Mouse (Mus musculus) ES-E14 (cell line): Measurements from ENCODE around the gene Prss34. TPM values are rescaled to one million over a fixed set of nuclear protein-coding genes. Genes with fewer than 3 reads are reported as not detected.

Experiments
- DNase-seq: peaks from one replicate; pipeline ENCODE4 v3.0.0-alpha.2; 2013; ENCODE audit warnings: low read depth, low spot score
- H3K27ac ChIP-seq: 2 replicates; pipeline ENCODE4 v1.5.1; 2012; ENCODE audit warnings: low read depth, mild to moderate bottlenecking, low read length, moderate library complexity, mixed read lengths; ENCODE audit not compliant: poor library complexity, insufficient read depth, severe bottlenecking
- H3K36me3 ChIP-seq: 2 replicates; pipeline ENCODE4 v1.6.1; 2012; ENCODE audit warnings: mild to moderate bottlenecking, low read length, moderate library complexity, mixed read lengths; ENCODE audit not compliant: control insufficient read depth, poor library complexity, insufficient read depth, severe bottlenecking
- H3K4me1 ChIP-seq, 2 experiments: fragments of 150-350 bp in 1 of 2; sonication (generic) in 1 of 2; 2 replicates each; pipeline ENCODE4 v1.6.1; 2012; ENCODE audit warnings: low read length in 2 of 2, mild to moderate bottlenecking in 1 of 2, mixed read lengths in 1 of 2; ENCODE audit not compliant: control insufficient read depth in 2 of 2, insufficient read depth in 2 of 2, poor library complexity in 1 of 2
- H3K4me3 ChIP-seq, 2 experiments: fragments of 150-350 bp in 1 of 2; sonication (generic) in 1 of 2; 2 replicates each; pipeline ENCODE4 v1.5.1; 2012; ENCODE audit warnings: low read length in 2 of 2, low read depth in 1 of 2, mild to moderate bottlenecking in 1 of 2, mixed read lengths in 1 of 2; ENCODE audit not compliant: insufficient read depth in 1 of 2, poor library complexity in 1 of 2, severe bottlenecking in 1 of 2
- H3K9ac ChIP-seq: 2 replicates; pipeline ENCODE4 v1.6.1; 2012; ENCODE audit warnings: low read depth, mild to moderate bottlenecking, low read length, mixed read lengths; ENCODE audit not compliant: poor library complexity, insufficient read depth, severe bottlenecking
- H3K9me3 ChIP-seq: fragments of 150-350 bp; sonication (generic); 2 replicates; pipeline ENCODE4 v1.6.1; 2012; ENCODE audit warnings: low read depth, mild to moderate bottlenecking, low read length; ENCODE audit not compliant: control insufficient read depth, insufficient read depth
- CHD2 ChIP-seq: IDR thresholded peaks from 2 replicates; pipeline ENCODE4 v1.6.1; 2014; ENCODE audit warnings: mild to moderate bottlenecking, low read depth, low read length, inconsistent platforms
- HCFC1 ChIP-seq: IDR thresholded peaks from 2 replicates; pipeline ENCODE4 v1.6.1; 2012; ENCODE audit warnings: low read length, inconsistent platforms, borderline replicate concordance; ENCODE audit not compliant: insufficient read depth
- MAFK ChIP-seq: IDR thresholded peaks from 2 replicates; pipeline ENCODE4 v1.6.1; 2014; ENCODE audit warnings: mild to moderate bottlenecking, low read depth, low read length, inconsistent platforms; ENCODE audit not compliant: insufficient read depth
- ZC3H11A ChIP-seq: IDR thresholded peaks from 2 replicates; pipeline ENCODE4 v1.6.1; 2012; ENCODE audit warnings: low read depth, mild to moderate bottlenecking, inconsistent platforms, low read length, borderline replicate concordance
- ZNF384 ChIP-seq: IDR thresholded peaks from 2 replicates; pipeline ENCODE4 v1.6.1; 2012; ENCODE audit warnings: low read depth, low read length, inconsistent platforms
- in situ Hi-C, 2 experiments: fragments of 600-800 bp; cut with MboI; formaldehyde crosslinking; loops; one replicate each; pipeline ENCODE4 v1.15.1; 2025; ENCODE audit warnings: low sequenced_read_pairs in 2 of 2, inconsistent platforms in 1 of 2; ENCODE audit not compliant: unreplicated experiment in 2 of 2
- total RNA-seq: library from RNA; depleted of rRNA; stranded (reverse); fragments of 300-350 nt; gene quantifications from 2 replicates; pipeline ENCODE4 v1.2.3, GENCODE M21; 2012

The Prss34 gene
- total RNA-seq, 1 experiment: not detected

DNA sequence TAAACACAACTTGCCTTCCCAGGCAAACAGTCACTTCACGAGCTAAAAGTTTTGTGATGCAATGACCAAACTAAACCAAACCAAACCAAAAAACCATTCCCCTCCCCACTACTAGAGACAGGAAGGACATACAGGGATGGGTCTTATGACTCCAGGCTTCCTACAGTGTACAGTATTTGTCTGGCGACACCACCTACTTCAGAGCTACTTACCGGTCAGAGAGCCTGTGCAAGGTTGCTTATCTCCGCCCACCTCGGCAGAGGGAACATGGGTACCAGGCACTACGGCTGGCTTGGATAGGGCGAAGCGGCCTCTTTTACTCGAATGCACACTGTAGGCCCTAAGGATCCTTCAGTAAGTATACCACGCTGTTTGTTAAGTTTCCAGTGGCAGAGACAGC is 25.9 kb upstream of the Prss34 start:
- no peak for DNase-seq
- TF ChIP-seq HCFC1 (no peak), MAFK (no peak), CHD2 (no peak)
- Histone ChIP-seq H3K27ac (peak overlapping the region; percentile 97; the same call in 1 of the 2 replicates), H3K9ac (peak overlapping the region; percentile 96), H3K4me3 (peak overlapping the region; percentile 87 to 94), H3K4me1 (peaks cover 0 to 14% of the 10 kb centered on the region in 2 experiments; a peak in 1 of 4 replicates), H3K9me3 (no peaks in the 10 kb centered on the region), H3K36me3 (peaks cover 28% of the 10 kb centered on the region)
- in situ Hi-C loops: no loop called here

DNA sequence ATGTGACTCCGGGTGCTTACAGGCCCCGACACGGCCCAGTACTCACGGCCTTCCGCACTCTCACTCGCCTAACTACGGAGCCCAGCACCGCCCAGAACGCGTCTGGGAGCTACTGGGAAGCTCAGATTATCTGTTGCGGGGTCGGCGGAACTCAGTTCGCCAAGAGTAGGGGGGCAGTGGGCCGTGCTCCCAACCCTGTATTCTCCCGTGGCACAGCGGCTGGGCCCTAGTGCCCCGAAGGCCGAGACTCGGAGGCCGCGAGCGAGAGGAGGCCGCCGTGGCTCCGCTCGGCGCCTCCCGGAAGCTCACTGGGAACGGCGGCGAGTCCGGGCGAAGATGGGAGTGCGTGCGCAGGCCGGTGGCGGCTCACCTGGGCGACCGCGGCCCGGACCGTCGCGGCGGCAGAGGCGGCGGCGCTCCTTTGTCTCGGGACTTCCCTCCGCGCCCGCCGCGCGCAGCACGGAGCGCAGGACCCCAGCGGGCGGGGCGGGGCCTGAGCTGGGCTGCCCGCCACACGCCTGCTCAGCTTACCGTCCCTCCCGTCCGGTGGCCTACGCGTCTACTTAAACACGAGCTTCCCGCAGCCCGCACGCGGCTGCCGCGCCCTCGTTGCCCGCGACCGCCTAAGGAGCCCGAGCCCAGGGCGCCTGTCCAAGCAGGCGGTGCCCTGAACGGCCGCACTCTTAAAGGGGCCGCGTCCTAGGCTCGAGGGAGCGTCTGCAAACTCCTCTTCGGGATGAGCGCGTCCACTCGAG is 25.1 kb upstream of the Prss34 start:
- peak overlapping the region; percentile 87 to 94 for H3K4me3 ChIP-seq
- in situ Hi-C loops: no loop called here
- H3K4me1 ChIP-seq: peaks cover 0 to 14% of the 10 kb centered on the region in 2 experiments; a peak in 1 of 4 replicates
- peak; percentile 55 for DNase-seq
- no peak for TF ChIP-seq CHD2
- 0 out of 2 replicates have a peak, but pooled peaks have one; percentile 21 for TF ChIP-seq MAFK
- peak; percentile 77 for TF ChIP-seq HCFC1
- TF ChIP-seq ZC3H11A: no peak
- 0 out of 2 replicates have a peak, but pooled peaks have one; percentile 8 for TF ChIP-seq ZNF384
- H3K9me3 ChIP-seq: no peaks in the 10 kb centered on the region
- peak overlapping the region; percentile 97 for H3K27ac ChIP-seq
- H3K36me3 ChIP-seq: peaks cover 21% of the 10 kb centered on the region
- peak overlapping the region; percentile 96 for H3K9ac ChIP-seq

DNA sequence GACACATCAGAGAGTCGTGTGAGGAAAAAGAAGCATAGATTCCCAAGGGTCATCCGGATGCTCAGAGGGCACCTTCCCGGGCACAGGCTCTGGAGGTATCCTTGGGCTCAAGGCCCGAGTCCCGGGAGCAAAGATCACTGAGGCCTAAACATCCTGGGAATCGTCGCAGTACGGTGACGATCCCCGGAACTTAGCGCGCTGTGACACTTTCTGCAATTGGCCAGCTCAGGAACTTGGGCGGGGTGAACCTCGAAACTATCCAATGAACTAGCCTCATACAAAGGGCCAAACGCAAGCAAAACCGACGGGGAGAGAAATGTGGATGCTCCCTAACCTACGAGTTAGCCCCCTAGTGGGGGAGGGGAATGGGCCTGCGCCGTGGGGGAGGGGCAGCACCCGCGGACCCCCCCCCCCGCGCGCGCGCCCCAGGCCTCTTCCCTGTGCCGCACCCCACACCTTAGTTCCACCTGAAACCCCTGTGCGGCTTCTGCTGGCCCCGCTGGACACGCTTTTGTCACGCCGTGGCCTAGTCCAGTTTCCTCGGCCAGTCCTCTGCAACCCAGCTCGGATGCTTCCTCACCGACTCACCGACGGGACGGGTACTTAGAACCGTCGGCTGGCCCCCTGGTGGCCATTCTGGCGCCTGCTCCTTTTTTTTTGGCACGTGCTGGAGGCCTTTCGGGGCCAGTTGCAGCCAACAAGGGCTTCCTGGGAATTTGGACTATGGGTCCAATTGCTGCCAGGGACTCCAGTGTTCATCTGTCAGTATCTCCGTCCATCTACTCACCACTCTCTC is 24.3 kb upstream of the Prss34 start:
- H3K36me3 ChIP-seq: peaks cover 13% of the 10 kb centered on the region
- in situ Hi-C loops: no loop called here
- no peaks in the 10 kb centered on the region for H3K9me3 ChIP-seq
- H3K27ac ChIP-seq: peak overlapping the region; percentile 97
- peak overlapping the region; percentile 87 to 94 for H3K4me3 ChIP-seq
- peak; percentile 96 for DNase-seq
- peak overlapping the region; percentile 96 for H3K9ac ChIP-seq
- peaks cover 0 to 14% of the 10 kb centered on the region in 2 experiments; a peak in 1 of 4 replicates for H3K4me1 ChIP-seq
- TF ChIP-seq HCFC1 (peak; percentile 3; the same call in 1 of the 2 replicates), ZNF384 (peak; percentile 100), CHD2 (peak; percentile 65), ZC3H11A (no peak), MAFK (0 out of 2 replicates have a peak, but pooled peaks have one; percentile 32)

DNA sequence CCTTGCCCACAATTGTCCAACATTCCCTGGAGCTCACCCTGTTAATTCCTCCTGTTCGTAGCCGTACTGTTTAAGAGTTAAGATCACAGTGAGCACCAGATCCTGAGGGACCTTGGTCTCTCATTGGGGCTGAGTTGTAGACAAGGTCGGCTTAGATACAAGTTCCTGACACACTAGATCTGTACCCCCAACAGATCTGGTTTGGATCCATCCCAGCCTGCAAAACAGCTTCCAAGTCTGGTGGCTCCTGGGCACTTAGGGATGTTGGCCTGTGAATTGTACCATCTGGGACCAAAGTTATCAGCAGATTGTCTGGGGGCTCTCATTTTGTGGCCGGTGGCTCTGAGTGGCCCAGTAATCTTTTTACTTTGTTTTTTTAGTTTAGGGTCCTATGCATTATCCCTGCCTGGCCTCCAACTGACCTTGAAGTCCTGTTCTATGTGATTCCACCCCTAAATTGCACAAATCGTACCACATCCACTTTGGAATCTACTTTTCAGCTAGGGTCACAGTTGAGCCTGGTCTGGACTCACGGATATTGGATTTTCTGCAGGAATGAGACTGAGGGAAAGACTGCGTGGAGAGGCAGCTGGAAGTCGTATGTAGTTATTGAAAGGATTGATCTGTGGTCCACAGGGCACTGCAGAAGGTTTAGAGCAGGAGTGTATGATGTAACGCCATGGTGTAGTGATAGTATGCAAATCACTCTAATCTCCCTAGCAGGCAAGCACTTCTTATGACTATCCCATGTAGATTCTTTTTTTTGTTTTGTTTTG is 23.4 kb upstream of the Prss34 start, which contains the start of gene Ube2i:
Gene Ube2i, minus strand, starts transcription at position 52 of the 776 bp plus-strand sequence.
- in situ Hi-C loops: no loop called here
- Histone ChIP-seq H3K27ac (peak within 1 kb of the TSS; percentile 97), H3K36me3 (peaks cover 5% of the 10 kb centered on the region; the same call in 1 of the 2 replicates), H3K9ac (peak within 1 kb of the TSS; percentile 96), H3K9me3 (no peaks in the 10 kb centered on the region), H3K4me3 (peak within 1 kb of the TSS; percentile 87 to 94), H3K4me1 (peaks cover 0 to 10% of the 10 kb centered on the region in 2 experiments; a peak in 1 of 4 replicates)
- DNase-seq: no peak
- TF ChIP-seq ZC3H11A: no peak
- TF ChIP-seq CHD2: no peak
- no peak for TF ChIP-seq MAFK
- no peak for TF ChIP-seq HCFC1
- TF ChIP-seq ZNF384: no peak
